Mouse (Mus musculus) ES-E14 (cell line): Measurements from ENCODE around the gene Igsf21. TPM values are rescaled to one million over a fixed set of nuclear protein-coding genes. Genes with fewer than 3 reads are reported as not detected.

Experiments used
- DNase-seq: peaks from one replicate; pipeline ENCODE4 v3.0.0-alpha.2; 2013; ENCODE audit warnings: low read depth, low spot score
- H3K27ac ChIP-seq: 2 replicates; pipeline ENCODE4 v1.5.1; 2012; ENCODE audit warnings: low read depth, mild to moderate bottlenecking, low read length, moderate library complexity, mixed read lengths; ENCODE audit not compliant: poor library complexity, insufficient read depth, severe bottlenecking
- H3K36me3 ChIP-seq: 2 replicates; pipeline ENCODE4 v1.6.1; 2012; ENCODE audit warnings: mild to moderate bottlenecking, low read length, moderate library complexity, mixed read lengths; ENCODE audit not compliant: control insufficient read depth, poor library complexity, insufficient read depth, severe bottlenecking
- H3K4me1 ChIP-seq, 2 experiments: fragments of 150-350 bp in 1 of 2; sonication (generic) in 1 of 2; 2 replicates each; pipeline ENCODE4 v1.6.1; 2012; ENCODE audit warnings: low read length in 2 of 2, mild to moderate bottlenecking in 1 of 2, mixed read lengths in 1 of 2; ENCODE audit not compliant: control insufficient read depth in 2 of 2, insufficient read depth in 2 of 2, poor library complexity in 1 of 2
- H3K4me3 ChIP-seq, 2 experiments: fragments of 150-350 bp in 1 of 2; sonication (generic) in 1 of 2; 2 replicates each; pipeline ENCODE4 v1.5.1; 2012; ENCODE audit warnings: low read length in 2 of 2, low read depth in 1 of 2, mild to moderate bottlenecking in 1 of 2, mixed read lengths in 1 of 2; ENCODE audit not compliant: insufficient read depth in 1 of 2, poor library complexity in 1 of 2, severe bottlenecking in 1 of 2
- H3K9ac ChIP-seq: 2 replicates; pipeline ENCODE4 v1.6.1; 2012; ENCODE audit warnings: low read depth, mild to moderate bottlenecking, low read length, mixed read lengths; ENCODE audit not compliant: poor library complexity, insufficient read depth, severe bottlenecking
- H3K9me3 ChIP-seq: fragments of 150-350 bp; sonication (generic); 2 replicates; pipeline ENCODE4 v1.6.1; 2012; ENCODE audit warnings: low read depth, mild to moderate bottlenecking, low read length; ENCODE audit not compliant: control insufficient read depth, insufficient read depth
- CHD2 ChIP-seq: IDR thresholded peaks from 2 replicates; pipeline ENCODE4 v1.6.1; 2014; ENCODE audit warnings: mild to moderate bottlenecking, low read depth, low read length, inconsistent platforms
- HCFC1 ChIP-seq: IDR thresholded peaks from 2 replicates; pipeline ENCODE4 v1.6.1; 2012; ENCODE audit warnings: low read length, inconsistent platforms, borderline replicate concordance; ENCODE audit not compliant: insufficient read depth
- MAFK ChIP-seq: IDR thresholded peaks from 2 replicates; pipeline ENCODE4 v1.6.1; 2014; ENCODE audit warnings: mild to moderate bottlenecking, low read depth, low read length, inconsistent platforms; ENCODE audit not compliant: insufficient read depth
- ZC3H11A ChIP-seq: IDR thresholded peaks from 2 replicates; pipeline ENCODE4 v1.6.1; 2012; ENCODE audit warnings: low read depth, mild to moderate bottlenecking, inconsistent platforms, low read length, borderline replicate concordance
- ZNF384 ChIP-seq: IDR thresholded peaks from 2 replicates; pipeline ENCODE4 v1.6.1; 2012; ENCODE audit warnings: low read depth, low read length, inconsistent platforms
- in situ Hi-C, 2 experiments: fragments of 600-800 bp; cut with MboI; formaldehyde crosslinking; loops; one replicate each; pipeline ENCODE4 v1.15.1; 2025; ENCODE audit warnings: low sequenced_read_pairs in 2 of 2, inconsistent platforms in 1 of 2; ENCODE audit not compliant: unreplicated experiment in 2 of 2
- total RNA-seq: library from RNA; depleted of rRNA; stranded (reverse); fragments of 300-350 nt; gene quantifications from 2 replicates; pipeline ENCODE4 v1.2.3, GENCODE M21; 2012

The Igsf21 gene
- total RNA-seq, 1 experiment = 2.5 TPM

DNA sequence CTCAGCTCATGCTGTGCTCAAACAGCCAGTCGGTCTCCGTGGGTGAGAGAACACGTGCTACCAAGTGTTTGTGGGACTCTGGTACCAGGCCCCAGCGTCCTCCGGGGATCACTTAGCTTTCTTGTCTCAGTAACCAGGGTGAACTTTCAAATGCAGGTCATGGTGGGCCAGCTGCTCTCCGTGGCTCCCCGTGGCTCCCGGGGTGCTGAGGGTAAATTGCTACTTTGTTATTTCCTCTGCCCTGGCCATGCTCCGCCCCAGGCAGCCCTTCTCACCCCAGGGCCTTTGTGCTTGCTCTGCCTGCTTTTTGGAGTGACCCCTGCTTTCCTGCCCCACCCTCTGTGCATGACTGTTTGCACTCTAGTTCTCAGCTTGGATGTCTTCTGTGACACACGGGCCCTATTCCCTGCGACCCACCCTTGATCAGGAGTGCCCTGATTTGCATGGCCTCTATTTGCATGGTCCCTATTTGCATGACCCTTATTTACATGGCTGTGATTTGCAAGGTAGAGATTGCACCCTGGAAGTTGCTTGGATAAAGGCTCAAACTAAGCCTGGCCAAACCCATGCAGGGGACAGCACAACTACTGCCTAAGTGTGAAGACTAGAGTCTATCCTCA, 143.9 kb downstream of the Igsf21 start:
- Histone ChIP-seq H3K36me3 (no peaks in the 10 kb centered on the region), H3K9me3 (no peaks in the 10 kb centered on the region), H3K9ac (no peak overlapping the region), H3K27ac (peak overlapping the region; percentile 87; the same call in 1 of the 2 replicates), H3K4me1 (peaks cover 12 to 36% of the 10 kb centered on the region in 2 experiments; a peak in 3 of 4 replicates), H3K4me3 (peak overlapping the region; percentile 49 to 62)
- DNase-seq = no peak
- in situ Hi-C loops = no loop called here
- TF ChIP-seq ZNF384 (no peak), HCFC1 (no peak), MAFK (no peak), CHD2 (no peak), ZC3H11A (no peak)

DNA sequence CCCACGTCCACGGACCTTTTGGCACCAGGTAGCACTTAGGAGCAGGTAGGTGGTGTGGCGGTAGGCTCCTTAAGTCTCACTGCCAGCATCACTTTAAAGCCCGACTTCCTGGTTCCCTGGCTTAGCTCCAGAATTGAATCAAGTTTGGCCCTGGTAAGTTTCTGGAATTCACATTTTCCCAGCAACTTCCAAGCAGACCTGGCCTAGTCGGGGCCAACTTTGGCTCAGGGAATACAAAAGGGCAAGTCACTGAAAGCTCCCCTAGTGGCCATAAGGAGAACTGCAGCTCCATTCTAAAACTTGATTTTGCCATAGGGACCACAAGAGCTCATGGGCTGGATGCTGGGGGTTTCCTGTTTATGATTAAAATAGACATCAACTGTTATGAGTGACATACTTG, 145.5 kb downstream of the Igsf21 start:
- Histone ChIP-seq H3K9ac (no peak overlapping the region), H3K27ac (no peak overlapping the region), H3K9me3 (no peaks in the 10 kb centered on the region), H3K36me3 (no peaks in the 10 kb centered on the region), H3K4me3 (no peak overlapping the region), H3K4me1 (peaks cover 12 to 30% of the 10 kb centered on the region in 2 experiments; a peak in 3 of 4 replicates)
- in situ Hi-C loops = no loop called here
- TF ChIP-seq MAFK = 0 out of 2 replicates have a peak, but pooled peaks have one; percentile 23
- no peak for TF ChIP-seq HCFC1
- no peak for DNase-seq

DNA sequence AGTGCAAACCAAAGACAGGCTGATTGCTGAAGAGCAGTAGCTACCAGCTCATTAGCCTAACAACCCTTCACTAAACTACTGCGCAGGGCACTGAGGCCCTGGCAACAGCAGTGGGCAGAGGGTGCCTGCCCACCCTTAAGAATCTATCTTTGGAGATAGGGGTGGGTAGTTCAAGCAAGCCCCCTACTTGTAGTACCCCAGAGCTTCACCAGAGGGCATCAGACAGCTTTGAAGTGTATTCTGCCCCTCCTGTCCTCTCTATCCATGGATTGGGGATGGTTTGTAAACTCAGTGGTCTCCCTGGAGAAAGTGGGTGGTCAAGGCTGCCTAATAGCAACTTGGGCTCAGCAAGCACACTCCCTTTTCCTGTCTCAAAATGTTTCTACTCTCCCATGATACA, 146.4 kb downstream of the Igsf21 start:
- H3K4me1 ChIP-seq = peaks cover 10 to 25% of the 10 kb centered on the region in 2 experiments; a peak in 3 of 4 replicates
- H3K9me3 ChIP-seq = no peaks in the 10 kb centered on the region
- H3K27ac ChIP-seq = no peak overlapping the region
- H3K36me3 ChIP-seq = no peaks in the 10 kb centered on the region
- H3K9ac ChIP-seq = no peak overlapping the region
- in situ Hi-C loops = no loop called here
- TF ChIP-seq HCFC1 (peak; percentile 39; the same call in 1 of the 2 replicates), ZC3H11A (peak; percentile 19; the same call in 1 of the 2 replicates), ZNF384 (no peak), CHD2 (no peak)
- peak; percentile 63 for DNase-seq
- no peak overlapping the region for H3K4me3 ChIP-seq

DNA sequence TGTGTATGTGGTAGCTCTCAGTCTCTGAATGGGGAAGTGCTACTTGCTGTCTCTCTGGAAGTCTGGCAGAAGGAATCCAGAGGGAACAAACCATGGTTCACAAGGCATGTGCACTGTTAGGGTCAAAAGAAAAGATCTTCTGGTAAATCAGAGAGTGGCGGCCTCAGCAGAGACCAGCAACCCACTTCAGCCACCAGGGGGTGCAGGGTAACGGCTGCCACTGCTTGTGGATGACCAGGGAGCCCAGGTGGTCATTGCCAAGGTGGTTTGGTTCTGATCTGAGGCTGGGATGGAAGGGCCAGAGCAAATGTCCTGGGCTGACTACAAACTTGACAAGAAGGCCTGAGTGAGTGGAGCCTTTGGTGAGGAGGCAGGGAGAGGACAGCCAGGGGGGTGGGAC, 150.3 kb downstream of the Igsf21 start:
- TF ChIP-seq CHD2 = no peak
- no peak for TF ChIP-seq ZC3H11A
- TF ChIP-seq MAFK = no peak
- TF ChIP-seq ZNF384 = no peak
- TF ChIP-seq HCFC1 = no peak
- no peak for DNase-seq
- Histone ChIP-seq H3K9ac (no peak overlapping the region), H3K36me3 (no peaks in the 10 kb centered on the region), H3K4me1 (peaks cover 0 to 11% of the 10 kb centered on the region in 2 experiments; a peak in 3 of 4 replicates), H3K4me3 (no peak overlapping the region), H3K9me3 (no peaks in the 10 kb centered on the region), H3K27ac (no peak overlapping the region)
- in situ Hi-C loops = no loop called here
